Mouse (Mus musculus): Measurements from ENCODE around the gene Dnal1. TPM values are rescaled to one million over a fixed set of nuclear protein-coding genes. Genes with fewer than 3 reads are reported as not detected.
A peak's percentile ranks its signal among the peaks of the same experiment; 100 is the strongest.

Dnal1 gene
- total and polyA plus RNA-seq, 3 experiments, result 1.3 to 1.7 TPM; not detected in 1

DNA sequence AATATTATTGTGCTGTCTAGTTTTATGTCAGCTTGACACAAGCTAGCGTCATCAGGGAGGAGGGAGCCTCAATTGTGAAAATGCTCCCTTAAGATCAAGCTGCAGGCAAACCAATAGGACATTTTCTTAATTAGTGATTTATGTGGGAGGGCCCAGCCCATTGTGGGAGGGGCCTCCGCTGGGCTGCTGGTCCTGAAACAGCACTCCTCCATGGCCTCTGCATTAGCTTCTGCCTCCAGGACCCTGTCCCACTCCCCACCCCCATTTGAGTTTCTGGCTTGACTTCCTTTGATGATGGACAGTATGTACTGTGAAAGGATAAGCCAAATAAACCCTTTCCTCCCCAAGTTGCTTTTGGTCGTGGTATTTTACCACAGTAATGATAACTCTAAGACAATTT is 7.2 kb upstream of the Dnal1 start:
- TF ChIP-seq TAL1 (IDR thresholded peaks at IDR 0.05; ENCODE audit: low read length) (no peak), SIN3A (IDR thresholded peaks at IDR 0.05; ENCODE audit: low read length) (no peak), MYB (IDR thresholded peaks at IDR 0.05; ENCODE audit: low read depth, low read length) (no peak)
- H3K27ac ChIP-seq (ENCODE audit: control insufficient read depth, low read depth, low read length), result no peak overlapping the region
- no peaks in the 10 kb centered on the region for H3K79me2 ChIP-seq (ENCODE audit: control insufficient read depth, insufficient read depth, low read length, poor library complexity)
- H3K4me3 ChIP-seq (ENCODE audit: control insufficient read depth in 1 of 2, insufficient read depth in 1 of 2, low read depth in 2 of 2, low read length in 2 of 2), result no peak overlapping the region
- H3K4me1 ChIP-seq (ENCODE audit: control insufficient read depth in 1 of 2, insufficient read depth in 2 of 2, low read length in 2 of 2), result no peaks in the 10 kb centered on the region; a peak in 1 of 4 replicates
- no peaks in the 10 kb centered on the region for H3K9me3 ChIP-seq (replicated peaks; ENCODE audit: insufficient read depth, low read length)
- H3K36me3 ChIP-seq (ENCODE audit: control insufficient read depth in 1 of 2, insufficient read depth in 2 of 2, low read length in 2 of 2), result 0 out of 4 replicates have a peak, but pooled peaks cover 0 to 2% of the 10 kb centered on the region in 2 experiments
- no peak for DNase-seq (ENCODE audit: low read depth, low spot score)
- no peaks in the 10 kb centered on the region for H3K27me3 ChIP-seq (ENCODE audit: control insufficient read depth in 1 of 2, insufficient read depth in 2 of 2, low read length in 2 of 2)
- H3K9ac ChIP-seq (ENCODE audit: control insufficient read depth, low read depth, low read length, poor library complexity, severe bottlenecking), result no peak overlapping the region

DNA sequence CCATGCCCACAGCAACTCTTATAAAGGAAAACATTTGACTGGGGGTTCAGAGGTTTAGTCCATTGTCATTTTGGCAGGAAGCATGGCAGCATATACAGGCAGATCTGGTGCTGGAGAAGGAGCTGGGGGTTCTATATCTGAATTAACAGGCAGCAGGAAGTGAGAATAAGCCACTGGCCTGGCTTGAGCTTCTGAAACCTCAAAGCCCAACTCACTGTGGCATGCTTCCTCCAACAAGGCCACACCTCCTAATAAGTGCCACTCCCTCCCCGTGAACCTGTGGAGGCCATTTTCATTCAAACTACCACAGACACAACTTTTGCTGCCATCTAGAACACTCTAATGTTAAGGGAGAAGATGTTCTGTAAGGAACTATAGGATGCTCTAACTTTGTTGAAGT is 6.5 kb upstream of the Dnal1 start:
- H3K27me3 ChIP-seq (ENCODE audit: control insufficient read depth in 1 of 2, insufficient read depth in 2 of 2, low read length in 2 of 2), result no peaks in the 10 kb centered on the region
- H3K9ac ChIP-seq (ENCODE audit: control insufficient read depth, low read depth, low read length, poor library complexity, severe bottlenecking), result no peak overlapping the region
- no peaks in the 10 kb centered on the region; a peak in 1 of 4 replicates for H3K4me1 ChIP-seq (ENCODE audit: control insufficient read depth in 1 of 2, insufficient read depth in 2 of 2, low read length in 2 of 2)
- 0 out of 4 replicates have a peak, but pooled peaks cover 0 to 2% of the 10 kb centered on the region in 2 experiments for H3K36me3 ChIP-seq (ENCODE audit: control insufficient read depth in 1 of 2, insufficient read depth in 2 of 2, low read length in 2 of 2)
- no peak overlapping the region for H3K4me3 ChIP-seq (ENCODE audit: control insufficient read depth in 1 of 2, insufficient read depth in 1 of 2, low read depth in 2 of 2, low read length in 2 of 2)
- H3K27ac ChIP-seq (ENCODE audit: control insufficient read depth, low read depth, low read length), result no peak overlapping the region
- no peaks in the 10 kb centered on the region for H3K9me3 ChIP-seq (replicated peaks; ENCODE audit: insufficient read depth, low read length)
- no peak for TF ChIP-seq MAZ (IDR thresholded peaks at IDR 0.05; ENCODE audit: low read depth, low read length)
- TF ChIP-seq KAT2A (conservative IDR thresholded peaks at IDR 0.05; ENCODE audit: low read depth, low read length), result no peak
- TF ChIP-seq MAFK (IDR thresholded peaks at IDR 0.05; ENCODE audit: borderline replicate concordance, low read depth, low read length), result no peak
- TF ChIP-seq UBTF (IDR thresholded peaks at IDR 0.05; ENCODE audit: borderline replicate concordance, insufficient read depth, low read depth, low read length), result no peak
- TF ChIP-seq GATA1 (IDR thresholded peaks at IDR 0.05; ENCODE audit: low read depth, low read length), result no peak
- no peak for TF ChIP-seq POLR2AphosphoS2 (IDR thresholded peaks at IDR 0.05; ENCODE audit: low read length)
- TF ChIP-seq CHD1 (IDR thresholded peaks at IDR 0.05; ENCODE audit: low read depth, low read length), result no peak
- TF ChIP-seq RAD21 (IDR thresholded peaks at IDR 0.05; ENCODE audit: low read depth, low read length), result no peak
- no peak for TF ChIP-seq MXI1 (IDR thresholded peaks at IDR 0.05; ENCODE audit: low read depth, low read length)
- TF ChIP-seq ZNF384 (IDR thresholded peaks at IDR 0.05; ENCODE audit: low read depth, low read length), result no peak
- TF ChIP-seq ELF1 (IDR thresholded peaks at IDR 0.05; ENCODE audit: low read depth, low read length), result no peak
- TF ChIP-seq CTCF (IDR thresholded peaks at IDR 0.05 in 2 of 3, conservative IDR thresholded peaks at IDR 0.05 in 1 of 3; ENCODE audit: control insufficient read depth in 1 of 3, insufficient read depth in 1 of 3, low read depth in 2 of 3, low read length in 3 of 3, poor library complexity in 1 of 3, severe bottlenecking in 1 of 3), result no peak
- no peak for TF ChIP-seq TBP (IDR thresholded peaks at IDR 0.05; ENCODE audit: low read depth, low read length)
- no peak for TF ChIP-seq MEF2A (IDR thresholded peaks at IDR 0.05; ENCODE audit: extremely low read depth, insufficient replicate concordance, low read depth, low read length, poor library complexity, severe bottlenecking)
- no peak for TF ChIP-seq E2F4 (IDR thresholded peaks at IDR 0.05; ENCODE audit: borderline replicate concordance, low read depth, low read length)
- TF ChIP-seq ZKSCAN1 (IDR thresholded peaks at IDR 0.05; ENCODE audit: low read depth, low read length), result no peak
- no peak for TF ChIP-seq GABPA (IDR thresholded peaks at IDR 0.05; ENCODE audit: low read depth, low read length)
- DNase-seq (ENCODE audit: low read depth, low spot score), result peak; percentile 67
- H3K79me2 ChIP-seq (ENCODE audit: control insufficient read depth, insufficient read depth, low read length, poor library complexity), result no peaks in the 10 kb centered on the region
